Mouse (Mus musculus) embryo, embryonic 11.5 days (tissue): ENCODE data around the gene Tatdn2.

ENCODE experiments used
- DNase-seq: peaks from one replicate; pipeline ENCODE4 v3.0.0-alpha.2; 2012; ENCODE audit warnings: low read depth, low spot score

Tatdn2 gene

DNA sequence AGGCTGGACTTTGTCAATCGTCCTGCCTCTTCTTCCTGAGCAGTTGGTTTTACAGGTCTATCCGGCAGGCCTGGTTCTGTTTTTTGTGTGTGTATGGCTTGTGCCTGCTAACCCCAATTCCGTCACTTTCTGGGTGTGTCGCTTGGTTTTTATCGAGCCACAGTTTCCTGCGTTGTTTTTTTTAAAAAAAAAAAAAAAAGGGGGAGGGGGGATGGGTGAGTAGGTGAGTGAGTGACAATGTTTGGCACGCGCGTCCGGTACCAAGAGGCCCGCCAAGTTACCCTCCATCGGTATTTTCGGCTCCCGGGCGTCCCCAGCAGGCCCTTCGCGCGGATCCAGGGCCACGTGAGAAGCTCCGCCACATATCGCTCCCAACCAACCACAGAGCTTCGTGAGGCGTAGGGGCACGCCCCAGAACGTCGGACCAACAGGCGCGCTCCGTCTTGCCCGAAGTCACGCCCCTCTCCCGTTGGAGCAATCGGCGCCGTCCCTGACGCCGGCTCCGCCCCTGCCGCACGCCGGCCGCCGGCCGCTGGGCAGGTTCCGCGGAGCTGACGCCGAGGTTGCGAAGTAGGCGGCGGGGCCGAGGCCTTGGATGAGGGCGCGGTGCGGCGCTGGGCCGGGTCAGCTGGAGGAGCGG is at the start of gene Tatdn2:
Gene Tatdn2, plus strand, starts transcription at position 469 of the 640 bp plus-strand sequence.
- peak; percentile 93 for DNase-seq

DNA sequence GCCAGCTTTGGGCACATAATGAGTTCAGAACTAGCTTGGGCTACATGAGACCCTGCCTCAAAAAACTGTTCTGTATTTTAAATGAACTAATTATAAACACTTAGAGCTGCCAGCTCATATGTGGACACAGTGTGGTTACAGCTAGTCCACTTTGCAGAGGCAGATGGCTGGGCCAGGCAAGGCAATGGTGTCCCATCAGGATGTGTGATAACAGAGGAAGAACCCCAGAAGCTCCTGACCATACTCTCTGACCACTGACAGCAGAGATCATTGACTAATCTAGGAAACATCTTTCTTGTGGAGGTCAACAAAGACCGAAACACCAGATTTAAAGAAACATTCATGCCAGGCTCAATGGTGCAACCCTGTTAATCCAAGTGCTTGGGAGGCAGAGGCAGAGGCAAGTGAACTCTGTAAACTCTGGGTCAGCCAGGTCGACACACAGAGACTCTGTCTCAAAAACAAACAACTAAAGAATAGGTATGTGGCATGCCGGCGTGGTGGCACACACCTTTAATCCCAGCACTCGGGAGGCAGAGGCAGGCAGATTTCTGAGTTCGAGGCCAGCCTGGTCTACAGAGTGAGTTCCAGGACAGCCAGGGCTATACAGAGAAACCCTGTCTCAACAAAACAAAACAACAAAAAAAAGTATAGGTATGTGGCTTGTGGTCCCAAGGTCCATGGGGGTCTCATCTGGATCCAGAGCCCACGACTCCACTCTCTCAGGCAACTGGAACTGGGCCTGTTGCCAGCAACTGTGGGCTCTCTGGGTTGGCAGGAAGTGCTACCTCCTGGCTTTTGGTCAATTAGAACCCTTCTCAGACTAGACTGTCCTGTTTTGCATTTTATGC is 47.3 kb upstream of the Tatdn2 start:
- no peak for DNase-seq

DNA sequence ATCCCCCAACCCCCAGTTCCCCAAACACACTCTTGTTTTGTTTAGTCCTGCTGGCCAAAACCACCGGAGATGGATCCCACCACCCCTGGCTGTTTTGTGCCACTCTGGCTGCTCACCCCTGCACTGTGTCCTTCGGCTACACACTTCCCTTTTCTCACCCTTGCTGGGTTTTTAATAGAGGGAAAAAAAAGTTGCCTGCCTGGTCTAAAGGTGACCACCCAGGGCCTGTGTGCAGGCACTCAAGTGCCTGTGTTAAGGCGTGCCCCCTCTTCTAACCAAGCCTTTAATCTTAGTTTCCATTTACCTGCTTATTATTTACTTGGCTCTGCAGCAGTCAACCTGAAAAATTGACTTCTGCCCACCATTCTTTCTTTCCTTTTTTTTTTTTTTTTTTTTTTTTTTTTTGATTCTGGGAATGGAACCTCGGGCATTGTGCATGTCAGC is 46.6 kb upstream of the Tatdn2 start:
- no peak for DNase-seq

DNA sequence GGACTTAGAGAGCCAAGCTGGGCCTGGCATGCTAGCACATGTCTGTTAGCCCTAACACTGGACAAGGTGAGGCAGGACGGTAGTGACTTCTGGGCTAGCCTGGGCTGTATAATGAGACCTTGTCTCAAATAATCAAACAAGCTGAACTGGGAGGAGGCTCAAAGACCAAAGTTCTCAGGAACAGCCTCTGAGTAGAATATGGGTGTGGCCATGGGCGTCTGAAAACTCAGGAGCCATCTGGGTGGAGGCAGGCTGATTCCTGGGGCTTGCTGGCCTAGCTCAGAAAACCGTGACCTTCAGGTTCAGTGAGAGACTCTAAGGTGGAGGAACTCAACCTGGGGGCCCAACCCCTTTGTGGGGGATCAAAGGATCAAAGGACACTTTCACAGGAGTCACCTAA is 45.2 kb upstream of the Tatdn2 start:
- no peak for DNase-seq

DNA sequence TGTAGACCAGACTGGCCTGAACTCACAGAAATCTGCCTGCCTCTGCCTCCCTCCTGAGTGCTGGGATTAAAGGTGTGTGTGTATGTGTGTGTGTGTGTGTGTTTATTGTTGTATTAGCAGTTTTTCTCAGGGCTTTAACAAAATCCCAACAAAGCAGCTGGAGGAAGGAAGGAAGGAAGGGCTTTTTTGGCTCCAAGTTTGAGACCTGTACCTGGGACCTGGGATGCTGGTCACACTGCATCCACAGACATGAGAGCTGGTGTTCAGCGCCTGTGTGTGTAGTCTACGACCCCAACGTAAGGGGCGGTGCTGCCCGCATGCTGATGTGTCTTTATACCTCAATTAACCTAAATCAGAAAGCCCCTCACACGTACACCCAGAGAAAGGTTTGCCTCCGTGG is 43.3 kb upstream of the Tatdn2 start:
- DNase-seq = no peak

DNA sequence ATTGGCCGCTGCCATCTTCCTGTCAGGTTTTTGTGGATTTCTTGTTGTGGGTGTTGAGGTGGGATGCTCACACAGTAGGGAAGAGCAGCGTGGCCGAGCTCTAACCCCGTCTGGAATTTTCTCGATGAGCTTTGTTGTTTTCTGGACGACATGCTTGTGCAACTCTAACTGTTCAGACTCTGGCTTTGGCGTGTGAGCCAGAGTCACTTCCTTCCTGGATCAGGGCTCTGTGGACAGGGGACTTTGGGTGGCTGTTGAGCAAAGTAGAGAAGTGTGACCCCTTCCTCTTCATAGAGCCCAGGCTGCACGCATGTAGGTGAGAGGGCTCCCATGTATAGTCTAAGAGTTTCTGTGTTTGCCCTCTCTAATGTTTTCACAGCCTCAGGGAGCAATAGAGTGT is 42.7 kb upstream of the Tatdn2 start:
- DNase-seq = no peak

DNA sequence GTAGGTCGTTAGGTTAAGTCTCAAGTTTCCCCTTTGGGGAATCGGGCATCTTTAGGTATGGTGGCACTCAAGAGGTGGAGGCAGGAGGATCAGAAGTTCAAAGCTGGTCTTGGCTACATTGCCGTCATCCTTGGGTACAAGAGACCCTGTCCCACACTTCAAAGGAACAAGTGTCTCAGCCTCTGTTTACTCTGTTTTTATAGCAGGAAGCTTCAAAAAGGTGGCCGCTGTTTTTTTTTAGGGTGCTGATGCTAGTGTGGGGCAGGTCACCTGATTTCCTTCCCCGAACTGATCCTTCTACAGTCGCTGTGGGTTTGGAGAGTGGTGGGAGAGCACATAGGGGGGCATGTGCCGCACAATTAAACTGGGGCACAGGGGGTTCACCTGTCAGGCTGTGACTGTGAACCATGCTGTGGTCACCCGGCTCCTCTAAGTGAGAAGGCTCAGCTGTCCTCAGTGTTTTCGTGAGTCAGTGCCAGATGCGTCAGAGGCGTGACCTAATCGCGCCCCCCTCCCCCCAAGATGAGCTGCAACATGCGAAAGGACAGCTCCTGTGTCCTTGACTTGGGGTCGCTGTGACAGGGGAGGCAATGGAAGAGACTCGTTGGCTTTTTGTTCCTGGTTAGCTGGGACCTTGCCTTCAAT is 42.0 kb upstream of the Tatdn2 start:
- no peak for DNase-seq

DNA sequence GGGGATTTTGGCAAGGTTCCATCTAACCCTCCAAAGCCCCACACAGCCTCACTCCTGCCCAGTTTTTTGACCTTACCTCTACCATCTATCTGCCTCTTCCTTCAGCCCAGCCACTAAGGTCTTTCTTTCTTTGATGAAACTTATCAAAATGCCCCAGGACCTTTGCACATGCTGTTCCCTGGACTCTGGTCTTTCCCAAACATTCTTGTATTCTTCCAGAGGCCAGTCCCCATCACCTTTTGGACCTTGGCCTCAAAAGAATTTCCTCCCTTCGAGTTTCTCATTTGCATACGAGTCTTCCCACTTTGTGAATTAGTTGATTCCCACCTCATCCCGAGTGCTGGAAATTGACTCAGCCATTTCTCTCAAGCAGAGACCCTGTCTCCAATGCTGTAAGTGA is 41.4 kb upstream of the Tatdn2 start:
- DNase-seq = no peak

DNA sequence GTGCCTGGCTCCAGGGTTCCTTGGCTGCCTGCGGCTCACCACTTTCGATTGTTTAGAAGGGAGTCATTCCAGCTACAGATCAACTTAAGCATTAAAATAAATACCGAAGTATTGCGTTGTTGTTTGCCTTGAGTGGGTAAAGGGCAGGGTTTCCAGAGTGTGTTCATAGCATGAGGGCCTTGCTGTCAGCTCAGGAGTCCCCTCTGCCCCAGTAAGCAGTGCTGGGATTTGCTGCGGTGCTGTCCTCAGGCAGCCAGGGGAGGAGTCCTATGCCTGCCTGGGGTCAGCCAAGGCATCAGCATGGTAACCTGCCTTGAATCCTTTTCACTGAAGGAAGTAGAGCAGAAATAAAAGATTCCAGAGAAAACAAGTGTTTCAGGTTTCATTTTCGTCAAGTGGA is 40.0 kb upstream of the Tatdn2 start:
- no peak for DNase-seq

DNA sequence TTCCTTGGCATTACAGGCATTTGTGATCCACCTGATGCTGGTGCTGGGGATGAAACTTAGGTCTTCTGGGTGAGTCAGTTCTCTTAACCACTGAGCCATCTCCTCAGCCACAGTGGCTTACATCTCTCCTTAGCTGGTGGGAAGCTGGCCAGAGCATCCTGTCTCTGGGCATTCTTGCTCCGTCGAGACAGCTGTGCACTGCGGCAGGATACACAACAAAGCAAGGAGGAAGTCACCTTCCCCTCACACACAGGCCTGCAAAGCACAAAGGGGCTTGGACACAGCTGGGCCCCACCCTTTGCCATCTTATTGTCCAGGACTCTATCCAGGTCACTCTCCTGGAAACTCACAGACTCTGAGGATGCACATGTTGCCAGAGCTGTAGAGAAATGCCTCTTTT is 38.6 kb upstream of the Tatdn2 start:
- no peak for DNase-seq

DNA sequence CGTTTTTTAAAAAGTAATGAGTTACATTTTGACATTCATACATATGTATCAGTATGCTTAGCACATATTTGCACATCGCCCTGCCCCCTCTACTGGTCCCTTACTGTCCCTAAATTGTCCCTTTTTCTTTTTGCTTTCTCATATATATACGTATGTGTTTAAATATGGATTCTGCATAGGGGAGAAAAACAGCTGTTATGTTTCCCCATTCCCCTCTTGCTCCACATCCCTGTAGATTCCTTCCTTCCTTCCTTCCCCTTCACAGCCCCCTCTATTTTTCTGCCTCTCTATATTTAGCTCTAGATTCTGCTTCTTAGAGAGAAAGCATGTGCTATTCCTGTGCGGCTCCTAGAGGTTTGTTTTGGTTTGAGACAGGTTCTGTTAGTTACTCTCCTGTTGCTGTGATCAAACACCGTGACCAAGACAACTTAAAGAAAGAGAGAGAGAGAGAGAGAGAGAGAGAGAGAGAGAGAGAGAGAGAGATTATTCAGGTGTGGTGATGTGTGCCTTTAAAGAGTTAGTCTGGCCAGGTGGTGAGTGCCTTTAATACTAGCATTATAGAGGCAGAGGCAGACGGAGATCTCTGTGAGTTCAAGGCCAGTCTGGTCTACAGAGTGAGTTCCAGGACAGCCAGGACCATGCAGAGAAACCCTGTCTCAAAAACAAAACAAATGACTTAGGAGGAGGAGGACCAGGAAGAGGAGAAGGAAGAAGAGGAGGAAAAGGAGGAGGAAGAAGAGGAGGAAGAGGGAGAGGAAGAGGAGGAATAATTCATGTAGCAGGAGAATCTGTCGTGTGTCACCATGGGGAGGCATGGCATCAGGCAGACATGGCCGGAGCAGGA is 37.0 kb upstream of the Tatdn2 start:
- no peak for DNase-seq

DNA sequence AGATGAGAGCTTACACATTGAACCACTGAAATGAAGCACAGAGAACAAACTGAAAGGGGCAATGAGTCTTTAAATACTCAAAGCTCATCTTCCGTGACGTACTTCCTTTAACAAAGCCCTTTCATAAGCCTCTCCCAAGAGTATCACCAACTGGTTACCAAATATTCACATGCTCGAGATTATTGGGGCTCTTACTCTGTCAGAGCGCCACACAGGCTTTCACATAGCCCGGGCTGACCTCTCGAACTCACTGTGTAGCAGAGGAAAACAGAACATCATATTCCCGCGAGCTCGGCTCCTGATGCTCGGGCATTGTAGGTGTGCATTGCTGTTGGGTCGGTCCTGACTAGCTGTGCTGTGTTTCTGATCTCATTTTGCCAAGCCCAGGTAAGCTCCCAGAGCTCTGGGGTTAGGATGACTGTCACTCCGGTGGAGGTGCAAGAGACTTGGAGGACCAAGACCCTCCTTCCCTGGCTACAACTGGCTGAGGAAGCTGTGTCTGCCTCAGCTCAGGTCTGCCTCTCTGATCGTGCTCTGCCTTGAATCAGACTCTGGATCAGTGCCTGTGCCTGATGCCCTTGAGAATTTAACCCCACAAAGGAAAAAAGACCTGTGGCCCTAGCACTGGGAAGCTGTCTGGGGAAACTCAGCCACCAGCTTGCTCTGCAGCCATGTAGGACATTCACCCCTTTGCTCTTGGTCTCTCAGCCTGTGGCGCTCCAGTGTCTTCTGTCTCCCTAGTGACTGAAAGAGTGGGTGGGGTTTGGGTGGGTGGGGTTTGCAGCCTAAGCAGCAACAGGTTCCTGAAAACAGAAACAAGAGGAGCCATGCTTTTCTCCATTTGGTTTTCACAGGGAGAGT is 36.1 kb upstream of the Tatdn2 start:
- DNase-seq = no peak

DNA sequence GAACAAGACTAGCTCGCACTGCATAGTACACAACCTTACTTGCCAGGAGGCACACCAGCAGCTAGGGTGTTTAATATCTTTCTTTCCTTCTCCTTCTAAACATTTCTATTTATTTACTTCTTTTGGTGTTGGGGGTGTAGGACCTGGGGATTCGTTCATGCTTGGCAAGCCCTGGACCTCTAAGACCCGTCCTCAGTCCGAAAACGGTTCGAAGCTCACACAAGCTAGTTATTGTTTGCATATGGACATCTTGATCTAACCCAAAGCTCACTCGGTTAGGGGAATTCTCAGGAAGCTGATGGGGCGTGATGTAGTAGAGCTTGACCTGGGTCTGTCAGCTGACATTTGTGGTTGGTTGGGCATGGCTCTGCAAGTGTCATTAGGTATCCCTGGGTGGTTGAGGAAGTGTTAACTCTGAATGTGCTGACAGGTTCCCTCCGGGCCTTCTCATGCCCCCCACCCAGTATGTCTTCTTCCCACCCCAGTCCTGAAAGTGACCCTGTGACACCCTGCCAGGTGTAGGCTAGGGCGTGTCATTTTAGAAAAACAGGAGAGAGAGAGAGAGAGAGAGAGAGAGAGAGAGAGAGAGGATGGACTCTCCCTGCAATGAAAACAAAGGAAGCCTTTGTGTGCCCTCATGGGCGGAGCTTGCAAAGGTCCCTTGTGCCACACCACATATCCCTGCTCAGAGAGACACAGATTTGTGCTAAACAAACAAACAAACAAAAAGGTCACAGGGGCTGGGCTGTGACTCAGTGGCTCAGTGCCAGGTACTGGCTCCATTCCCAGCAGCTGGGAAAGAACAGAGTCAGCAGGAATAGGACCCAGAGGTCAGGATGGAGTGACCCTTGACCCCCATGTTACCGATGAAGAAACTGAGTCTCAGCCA is 35.3 kb upstream of the Tatdn2 start:
- no peak for DNase-seq

DNA sequence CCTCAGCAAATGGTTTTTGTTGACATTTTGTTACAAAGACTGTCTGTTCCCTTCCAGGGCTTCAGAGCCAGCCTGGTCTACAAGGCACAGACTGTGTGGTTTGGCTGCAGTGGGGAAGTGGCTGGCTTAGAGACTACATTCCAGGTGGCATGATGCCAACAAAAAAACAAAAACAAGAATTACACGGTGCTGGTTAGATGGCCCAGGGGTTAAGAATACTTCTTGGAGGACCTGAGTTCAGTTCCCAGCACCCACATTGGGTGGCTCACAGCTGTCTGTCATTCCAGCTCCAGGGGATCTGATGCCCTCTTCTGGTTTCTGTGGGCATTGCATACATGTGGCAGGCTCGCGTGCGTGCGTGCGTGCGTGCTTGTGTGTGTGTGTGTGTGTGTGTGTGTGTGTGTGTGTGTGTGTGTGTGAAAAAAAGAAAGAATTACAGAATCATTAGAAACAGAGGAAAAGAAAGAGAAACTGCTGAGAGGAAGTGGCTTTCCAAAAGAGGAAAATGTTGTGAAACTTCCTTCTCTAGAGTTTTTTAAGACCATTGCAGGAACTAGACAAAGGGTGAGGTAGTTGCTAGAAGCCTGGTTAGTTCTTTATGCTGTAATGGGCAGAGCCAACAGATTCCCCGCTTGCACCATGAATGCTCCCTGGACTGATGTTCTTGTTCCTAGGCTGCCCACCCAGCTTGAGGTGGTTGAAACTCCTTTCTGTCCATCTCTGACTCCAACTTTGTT is 33.7 kb upstream of the Tatdn2 start:
- DNase-seq = no peak

DNA sequence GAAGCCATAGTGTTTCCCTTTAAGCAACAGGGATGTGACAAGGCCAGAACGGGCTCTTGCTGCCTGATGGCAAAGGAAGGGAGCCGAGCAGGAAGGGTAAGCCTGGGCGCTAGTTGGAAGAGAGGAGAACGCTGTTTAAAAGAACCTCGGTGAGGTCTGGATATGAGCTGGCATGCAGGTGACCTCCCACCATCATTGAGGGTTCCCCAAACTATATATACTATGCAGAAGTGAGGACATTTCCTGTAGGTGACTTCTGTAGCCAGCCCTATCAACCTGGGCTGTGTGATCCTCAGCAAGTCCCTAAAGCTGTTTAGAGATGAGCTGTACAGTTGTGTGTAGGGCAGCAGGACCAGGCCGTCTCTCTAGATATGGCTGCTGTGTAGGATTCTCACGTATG is 32.5 kb upstream of the Tatdn2 start:
- no peak for DNase-seq

DNA sequence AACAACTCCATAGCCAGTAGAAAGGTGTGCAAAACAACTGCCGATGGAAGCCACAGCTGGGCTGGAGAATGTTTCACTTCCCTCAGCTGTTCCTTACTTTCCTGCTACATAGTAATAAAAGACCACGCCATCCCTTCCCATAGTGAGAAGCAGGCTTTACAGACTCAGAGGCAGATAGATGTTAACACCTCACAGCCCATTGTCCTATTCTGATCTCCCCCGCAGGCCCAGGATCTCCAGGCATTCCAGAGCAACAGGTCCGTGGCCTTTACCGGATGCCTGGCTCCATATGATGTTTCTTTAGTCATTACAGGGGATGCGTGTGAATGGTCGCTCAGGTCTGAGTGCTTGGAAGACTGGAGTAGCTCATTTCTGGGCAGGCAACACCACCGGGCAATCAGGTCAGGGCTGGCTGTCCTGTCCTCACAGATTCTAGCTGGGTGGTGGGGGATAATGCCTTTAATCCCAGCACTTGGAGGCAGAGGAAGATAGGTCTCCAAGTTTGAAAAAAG is 29.2 kb upstream of the Tatdn2 start:
- no peak for DNase-seq

DNA sequence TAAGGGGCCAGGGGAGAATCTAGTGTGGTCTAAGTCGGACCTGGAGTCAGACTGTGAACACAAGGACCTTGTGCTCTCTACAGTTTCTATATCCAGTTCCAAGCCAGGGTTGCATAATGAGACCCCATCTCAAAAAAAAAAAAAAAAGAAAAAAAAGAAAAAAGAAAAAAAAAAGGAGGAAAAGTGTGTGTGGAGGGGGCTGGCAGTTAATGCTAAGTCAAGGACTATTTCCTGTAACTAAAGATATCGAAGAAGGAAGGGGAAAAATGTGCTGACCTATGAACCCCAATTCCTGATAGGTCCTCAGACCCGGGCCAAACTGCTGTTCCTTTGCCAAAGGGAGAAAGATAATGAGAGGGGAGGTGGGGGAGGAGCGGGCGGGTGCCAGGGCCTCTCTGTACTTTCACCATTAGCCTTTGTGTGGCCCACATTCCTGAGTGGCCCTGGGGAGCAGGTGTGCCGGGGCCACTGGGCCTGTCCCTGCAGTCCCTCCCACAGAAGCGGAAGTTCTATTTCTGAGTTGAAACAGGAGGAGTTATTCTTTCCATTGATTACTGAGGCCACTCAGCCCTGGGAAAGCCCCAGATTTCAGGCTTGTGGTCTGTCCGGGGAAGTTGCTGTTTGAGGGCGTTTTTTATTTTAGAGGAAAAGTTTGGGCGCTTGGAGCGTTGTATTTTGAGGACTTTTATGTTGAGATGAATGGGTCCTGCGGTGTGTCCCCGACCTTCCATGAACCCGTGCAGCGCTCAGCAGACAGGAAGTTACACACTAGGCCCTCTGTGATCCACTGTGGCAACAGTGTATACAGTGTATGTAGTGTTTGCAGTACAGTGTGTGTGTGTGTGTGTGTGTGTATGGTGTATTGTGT is 28.3 kb upstream of the Tatdn2 start:
- DNase-seq = no peak

DNA sequence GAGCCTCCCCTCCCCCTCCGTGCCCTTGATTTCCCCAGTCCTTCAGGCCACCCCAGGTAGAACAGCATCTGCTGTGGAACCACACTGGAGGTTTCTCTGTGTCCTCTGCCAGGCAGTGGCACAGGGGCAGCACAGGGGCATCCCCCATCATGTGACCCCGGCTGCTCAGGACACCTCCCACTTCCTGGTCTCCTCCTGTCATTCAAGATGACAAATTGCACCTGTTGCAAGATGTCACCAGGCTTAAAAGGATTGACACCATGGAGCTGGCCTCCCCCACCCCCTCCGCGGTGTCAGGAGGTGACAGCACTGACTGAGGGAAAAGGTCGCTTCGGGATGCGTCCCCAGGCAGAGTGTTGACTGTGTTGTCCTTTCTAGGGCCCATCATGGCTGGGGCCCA is 27.0 kb upstream of the Tatdn2 start:
- DNase-seq = no peak
